Mouse (Mus musculus) thymus, adult 2 months (tissue): Measurements from ENCODE around the gene Tnip3.

ENCODE experiments used
- CTCF ChIP-seq: fragments of 200-500 bp; IDR thresholded peaks from 2 replicates; pipeline ENCODE4 v1.5.1; 2012; ENCODE audit warnings: mild to moderate bottlenecking, control low read depth, low read length, moderate library complexity, borderline replicate concordance; ENCODE audit not compliant: control insufficient read depth, poor library complexity, insufficient read depth; ENCODE audit errors: extremely low read depth
- POLR2A ChIP-seq: fragments of 200-500 bp; IDR thresholded peaks from 2 replicates; pipeline ENCODE4 v1.6.1; 2012; ENCODE audit warnings: mild to moderate bottlenecking, low read length, control low read depth, moderate library complexity; ENCODE audit not compliant: control insufficient read depth, poor library complexity, insufficient read depth; ENCODE audit errors: extremely low read depth

- TF ChIP-seq CTCF (no peak), POLR2A (no peak)
Measured at GRCm38 (mm10) chr6:65542391-65542790, 17.3 kb downstream of the Tnip3 start.
